Mouse (Mus musculus) erythroblast, embryonic 14.5 days (primary cell): ENCODE data around the gene Ppp1r10. TPM values are rescaled to one million over a fixed set of nuclear protein-coding genes. Genes with fewer than 3 reads are reported as not detected.

ENCODE experiments used
- H3K27me3 ChIP-seq: 2 replicates; pipeline ENCODE4 v1.6.1; 2012; ENCODE audit warnings: inconsistent platforms; ENCODE audit not compliant: control insufficient read depth
- H3K36me3 ChIP-seq: 2 replicates; pipeline ENCODE4 v1.6.1; 2012; ENCODE audit warnings: mild to moderate bottlenecking, inconsistent platforms; ENCODE audit not compliant: control insufficient read depth
- H3K4me1 ChIP-seq: 2 replicates; pipeline ENCODE4 v1.6.1; 2012; ENCODE audit warnings: inconsistent platforms; ENCODE audit not compliant: control insufficient read depth
- H3K4me3 ChIP-seq: replicated peaks from 2 replicates; pipeline ENCODE3; 2012; ENCODE audit warnings: moderate library complexity, mild to moderate bottlenecking, inconsistent platforms
- H3K9me3 ChIP-seq: 2 replicates; pipeline ENCODE4 v1.6.1; 2012; ENCODE audit warnings: low read length, inconsistent platforms, mixed read lengths; ENCODE audit not compliant: control insufficient read depth
- GATA1 ChIP-seq: IDR thresholded peaks from 2 replicates; pipeline ENCODE4 v1.6.1; 2012; ENCODE audit warnings: low read length, inconsistent platforms, mixed read lengths
- TAL1 ChIP-seq: IDR thresholded peaks from 3 replicates; pipeline ENCODE4 v1.6.1; 2012; ENCODE audit warnings: low read length, inconsistent platforms, mixed read lengths
- polyA plus RNA-seq: library from polyadenylated mRNA; stranded (reverse); fragments of >175 nt; gene quantifications from 2 replicates; pipeline ENCODE4 v1.2.3, GENCODE M21; 2012

Ppp1r10 gene
- polyA plus RNA-seq, 1 experiment, result 6.3 TPM

- Histone ChIP-seq H3K9me3 (no peaks in the 10 kb centered on the region), H3K4me1 (peaks cover 43% of the 10 kb centered on the region), H3K36me3 (peaks cover 32% of the 10 kb centered on the region), H3K27me3 (no peaks in the 10 kb centered on the region), H3K4me3 (peak overlapping the region; percentile 91)
- no peak for TF ChIP-seq TAL1
- no peak for TF ChIP-seq GATA1
These were observed 18.3 kb upstream of the Ppp1r10 start for GRCm38 (mm10) chr17:35897644-35898573.

GRCm38 (mm10) chr17:35900636-35901035 lies 15.6 kb upstream of the Ppp1r10 start:
- no peak overlapping the region for H3K4me3 ChIP-seq
- no peaks in the 10 kb centered on the region for H3K9me3 ChIP-seq
- peaks cover 25% of the 10 kb centered on the region for H3K36me3 ChIP-seq
- H3K27me3 ChIP-seq, result no peaks in the 10 kb centered on the region
- H3K4me1 ChIP-seq, result peaks cover 40% of the 10 kb centered on the region
- TF ChIP-seq GATA1 (no peak), TAL1 (no peak)

GRCm38 (mm10) chr17:35903343-35903991 lies 12.8 kb upstream of the Ppp1r10 start:
- Histone ChIP-seq H3K4me3 (no peak overlapping the region), H3K9me3 (no peaks in the 10 kb centered on the region), H3K27me3 (no peaks in the 10 kb centered on the region), H3K4me1 (peaks cover 18% of the 10 kb centered on the region), H3K36me3 (peaks cover 36% of the 10 kb centered on the region)
- TF ChIP-seq GATA1 (no peak), TAL1 (no peak)

- peaks cover 21% of the 10 kb centered on the region for H3K4me1 ChIP-seq
- H3K36me3 ChIP-seq, result peaks cover 38% of the 10 kb centered on the region
- no peak overlapping the region for H3K4me3 ChIP-seq
- H3K9me3 ChIP-seq, result no peaks in the 10 kb centered on the region
- no peak for TF ChIP-seq GATA1
- no peak for TF ChIP-seq TAL1
- H3K27me3 ChIP-seq, result no peaks in the 10 kb centered on the region
These were observed 12.3 kb upstream of the Ppp1r10 start for GRCm38 (mm10) chr17:35903992-35904355.

- H3K4me3 ChIP-seq, result no peak overlapping the region
- TF ChIP-seq GATA1, result no peak
- TF ChIP-seq TAL1, result no peak
- peaks cover 27% of the 10 kb centered on the region for H3K4me1 ChIP-seq
- H3K36me3 ChIP-seq, result peaks cover 40% of the 10 kb centered on the region
- no peaks in the 10 kb centered on the region for H3K9me3 ChIP-seq
- H3K27me3 ChIP-seq, result no peaks in the 10 kb centered on the region
These were observed 10.6 kb upstream of the Ppp1r10 start for GRCm38 (mm10) chr17:35905587-35905986.

GRCm38 (mm10) chr17:35907609-35908008 lies 8.6 kb upstream of the Ppp1r10 start:
- Histone ChIP-seq H3K9me3 (no peaks in the 10 kb centered on the region), H3K36me3 (peaks cover 57% of the 10 kb centered on the region), H3K4me3 (no peak overlapping the region), H3K4me1 (peaks cover 32% of the 10 kb centered on the region), H3K27me3 (no peaks in the 10 kb centered on the region)
- TF ChIP-seq TAL1, result no peak
- no peak for TF ChIP-seq GATA1

- no peaks in the 10 kb centered on the region for H3K9me3 ChIP-seq
- peaks cover 45% of the 10 kb centered on the region for H3K4me1 ChIP-seq
- TF ChIP-seq TAL1 (no peak), GATA1 (no peak)
- H3K4me3 ChIP-seq, result peak overlapping the region; percentile 76
- no peaks in the 10 kb centered on the region for H3K27me3 ChIP-seq
- peaks cover 63% of the 10 kb centered on the region for H3K36me3 ChIP-seq
These were observed 6.9 kb upstream of the Ppp1r10 start for GRCm38 (mm10) chr17:35909186-35909918.

- Histone ChIP-seq H3K27me3 (no peaks in the 10 kb centered on the region), H3K36me3 (peaks cover 65% of the 10 kb centered on the region), H3K9me3 (no peaks in the 10 kb centered on the region), H3K4me3 (peak within 1 kb of the TSS; percentile 76), H3K4me1 (peaks cover 51% of the 10 kb centered on the region)
- TF ChIP-seq TAL1 (no peak), GATA1 (no peak)
These were observed 6.3 kb upstream of the Ppp1r10 start, which contains the start of gene Atat1 for GRCm38 (mm10) chr17:35909919-35910369. TSS of gene Atat1 (minus strand) at chr17:35910075.
